Mouse (Mus musculus) cerebellum, postnatal 4 days (tissue): ENCODE measurements around the gene AB124611.
"Not testable (repeated sequence)": the region's sequence is repeated elsewhere in the genome, so short reads cannot be mapped to it uniquely, and the experiment has no call there.

Experiments used
- DNase-seq, 2 experiments: peaks; one replicate each; pipeline ENCODE4 v3.0.0; 2022; ENCODE audit warnings: low spot score in 2 of 2, mixed read lengths in 1 of 2

Gene AB124611

GRCm38 (mm10) chr9:21525142-21525936, 637 bp upstream of the AB124611 start:
- DNase-seq = no peak

DNA sequence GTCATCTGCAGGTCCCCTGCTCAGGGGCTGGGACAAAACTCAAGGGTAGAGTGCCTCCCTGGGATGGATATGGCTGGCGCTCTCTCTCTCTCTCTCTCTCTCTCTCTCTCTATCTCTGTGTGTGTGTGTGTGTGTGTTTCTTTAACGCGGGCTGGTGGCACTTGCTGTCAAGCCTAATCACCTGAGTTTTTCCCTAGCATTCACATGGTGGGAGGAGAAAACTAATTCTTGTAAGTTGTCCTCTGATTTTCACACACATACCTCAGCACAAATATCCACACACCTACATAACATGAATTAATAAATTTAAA, 613 bp downstream of the AB124611 start:
- DNase-seq = no peak

GRCm38 (mm10) chr9:21527100-21527801, 1.3 kb downstream of the AB124611 start:
- no peak for DNase-seq

- no peak for DNase-seq
Measured at GRCm38 (mm10) chr9:21527917-21528324, 1.9 kb downstream of the AB124611 start.

GRCm38 (mm10) chr9:21536501-21536900, 10.5 kb downstream of the AB124611 start:
- no peak for DNase-seq

DNA sequence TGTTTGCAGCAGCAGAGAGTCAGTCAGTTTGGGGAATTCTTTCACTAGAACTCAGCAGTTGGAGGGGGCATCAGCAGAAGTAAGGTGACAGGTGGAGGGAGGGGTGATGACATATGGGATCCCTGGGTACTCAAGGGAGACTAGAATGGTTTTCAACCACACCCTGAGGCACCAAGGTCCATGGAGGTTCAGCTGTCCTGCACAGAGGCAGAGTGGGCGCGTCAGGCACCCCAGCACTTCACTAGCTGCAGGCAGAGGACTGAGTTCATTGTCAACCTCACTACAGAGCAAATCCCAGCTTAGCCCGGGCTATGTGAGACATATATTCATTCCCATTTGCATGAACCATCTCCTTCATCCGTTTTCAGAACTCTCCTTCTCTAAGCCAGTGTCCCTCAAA, 11.0 kb downstream of the AB124611 start:
- no peak for DNase-seq

DNA sequence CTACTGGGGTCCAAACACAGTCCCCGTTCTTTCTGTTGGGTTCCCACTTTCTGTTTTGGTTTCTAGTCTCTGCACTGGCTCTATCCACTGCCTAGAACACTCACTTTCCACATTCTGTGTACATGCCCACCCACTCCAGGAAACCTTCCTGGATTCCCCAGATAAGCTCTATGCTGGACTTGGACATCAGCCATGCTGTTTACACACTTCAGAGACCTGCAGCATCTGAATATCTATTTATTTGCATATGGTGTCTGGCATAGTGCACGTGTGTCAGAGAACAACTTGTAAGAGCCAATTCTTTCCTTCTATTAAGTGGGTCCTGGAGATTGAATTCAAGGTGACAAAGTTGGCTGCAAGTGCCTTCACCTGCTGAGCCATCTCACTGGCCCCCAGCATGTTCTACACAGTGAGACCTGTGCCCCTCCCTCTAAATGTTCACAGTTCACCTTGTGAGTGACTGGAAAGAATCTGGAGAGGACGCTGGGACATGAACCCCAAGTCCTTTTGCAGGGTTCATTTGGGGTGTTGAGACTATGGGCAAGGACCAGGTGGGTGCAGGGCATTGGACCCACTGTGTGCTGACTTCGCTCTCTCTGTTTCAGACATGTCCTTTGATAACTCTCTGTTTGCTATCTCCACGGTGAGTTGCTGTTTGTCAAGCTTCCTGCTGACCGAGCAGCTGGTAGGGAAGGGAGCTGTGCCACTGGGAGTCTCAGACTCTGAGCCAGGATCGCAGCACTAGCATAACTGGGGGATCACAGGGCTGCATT, 14.2 kb downstream of the AB124611 start:
- DNase-seq = no peak

GRCm38 (mm10) chr9:21542001-21542400, 16.0 kb downstream of the AB124611 start:
- DNase-seq = not testable (repeated sequence)

GRCm38 (mm10) chr9:21545351-21545915, 19.5 kb downstream of the AB124611 start:
- no peak for DNase-seq

- DNase-seq = peak; percentile 99
Measured at GRCm38 (mm10) chr9:21545916-21546788, 20.2 kb downstream of the AB124611 start.

- no peak for DNase-seq
Measured at GRCm38 (mm10) chr9:21546789-21547074, 20.8 kb downstream of the AB124611 start, which contains the start of gene Carm1. Gene Carm1 (plus strand): TSS chr9:21546894.

- peak in 1 of 2 experiments; percentile 38 for DNase-seq
Measured at GRCm38 (mm10) chr9:21547075-21547941, 21.3 kb downstream of the AB124611 start.

DNA sequence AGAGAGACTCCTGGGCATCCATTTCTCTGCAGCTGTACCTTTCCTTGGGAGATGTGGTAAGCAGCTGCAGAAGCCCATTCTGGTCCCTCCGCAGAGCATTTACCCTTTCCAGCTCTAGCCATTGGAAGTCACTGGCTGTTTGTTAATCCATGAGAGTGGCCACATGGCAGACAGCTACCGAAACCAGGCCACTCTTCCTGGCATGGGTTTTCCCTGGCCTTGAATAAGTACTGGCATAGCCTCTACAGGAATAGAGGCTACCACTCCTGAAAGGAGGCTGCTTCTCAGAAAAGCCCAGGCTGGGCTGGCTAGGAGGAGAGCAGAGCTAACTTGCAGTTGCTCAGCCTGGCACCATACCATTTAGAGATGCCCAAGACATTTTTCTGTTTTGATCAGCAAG, 25.1 kb downstream of the AB124611 start:
- no peak for DNase-seq

GRCm38 (mm10) chr9:21553607-21554273, 27.8 kb downstream of the AB124611 start:
- no peak for DNase-seq

- no peak for DNase-seq
Measured at GRCm38 (mm10) chr9:21555198-21555742, 29.3 kb downstream of the AB124611 start.

- no peak for DNase-seq
Measured at GRCm38 (mm10) chr9:21556996-21557395, 31.0 kb downstream of the AB124611 start.

DNA sequence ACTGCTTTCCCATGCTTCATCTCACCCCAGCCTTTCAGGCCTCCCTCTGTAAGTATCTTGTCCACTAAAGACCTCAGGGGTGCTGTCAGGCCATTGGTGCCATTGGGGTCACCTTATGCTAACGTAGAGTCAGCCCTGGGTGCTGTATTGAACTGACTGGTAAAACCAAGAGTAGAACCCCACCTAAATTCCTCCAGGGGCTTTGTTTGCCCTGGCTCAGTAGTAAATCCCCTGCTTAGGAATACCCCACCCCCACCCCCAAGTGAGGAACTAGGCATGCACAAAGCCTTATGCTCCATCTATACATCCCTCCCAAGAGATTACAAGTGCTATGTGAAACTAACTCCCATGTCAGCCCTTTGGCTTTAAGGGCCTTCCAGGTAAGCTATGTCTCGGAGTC, 31.6 kb downstream of the AB124611 start:
- DNase-seq = no peak

GRCm38 (mm10) chr9:21558366-21558765, 32.4 kb downstream of the AB124611 start:
- no peak for DNase-seq

DNA sequence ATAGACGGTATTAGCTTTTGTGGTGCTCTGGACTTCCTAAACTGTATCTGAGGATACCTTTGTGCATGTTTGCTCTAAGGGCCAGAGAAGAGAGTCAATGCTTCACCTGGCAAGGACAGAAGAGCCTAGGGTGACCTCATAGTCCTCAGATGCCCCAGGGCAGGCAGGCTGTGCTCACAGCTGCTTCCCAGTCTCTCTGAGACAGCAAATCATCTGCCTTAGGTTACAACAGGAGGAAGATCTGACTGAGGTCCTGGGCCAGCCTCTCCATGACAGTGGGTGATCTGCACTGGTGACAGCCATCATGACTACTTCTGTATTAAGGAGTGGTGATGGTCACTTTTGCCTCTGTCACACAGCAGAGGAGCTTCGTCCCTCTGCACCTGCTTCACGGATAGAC, 33.2 kb downstream of the AB124611 start:
- no peak for DNase-seq

GRCm38 (mm10) chr9:21564420-21564819, 38.4 kb downstream of the AB124611 start:
- DNase-seq = no peak
